Mouse (Mus musculus): ENCODE measurements around the gene Kcnk3. TPM values are rescaled to one million over a fixed set of nuclear protein-coding genes. Genes with fewer than 3 reads are reported as not detected.

The Kcnk3 gene
- polyA plus RNA-seq, 1 experiment from 2014 or later, result 13.0 TPM

Small RNAs within 50 kb of the gene (microRNA-seq; reads per million reads assigned to microRNA genes)
- gene Mir5625, result not detected

Other genes with a start within 250 kb of the Kcnk3 start
- 0.34 and 0.48 TPM in 2 replicates for gene Otof, start 126.2 kb upstream of the Kcnk3 start, polyA plus RNA-seq (2014; fragmentation: Nextera tagmentation; extraction: Ambion mirVana)
- not detected in 2 replicates for gene 1700001C02Rik, start 122.1 kb upstream of the Kcnk3 start, polyA plus RNA-seq (2014; fragmentation: Nextera tagmentation; extraction: Ambion mirVana)
- gene Cib4, start 42.3 kb upstream of the Kcnk3 start, polyA plus RNA-seq (2014; fragmentation: Nextera tagmentation; extraction: Ambion mirVana), result not detected in 2 replicates
- 28.5 and 29.8 TPM in 2 replicates for gene Slc35f6, start 59.8 kb downstream of the Kcnk3 start, polyA plus RNA-seq (2014; fragmentation: Nextera tagmentation; extraction: Ambion mirVana)
- gene Cenpa, start 78.6 kb downstream of the Kcnk3 start, polyA plus RNA-seq (2014; fragmentation: Nextera tagmentation; extraction: Ambion mirVana), result 264 and 303 TPM in 2 replicates
- 10.3 and 11.0 TPM in 2 replicates for gene Dpysl5, start 123.4 kb downstream of the Kcnk3 start, polyA plus RNA-seq (2014; fragmentation: Nextera tagmentation; extraction: Ambion mirVana)
- gene Mapre3, start 226.5 kb downstream of the Kcnk3 start, polyA plus RNA-seq (2014; fragmentation: Nextera tagmentation; extraction: Ambion mirVana), result 19.2 and 22.7 TPM in 2 replicates